Mouse (Mus musculus): ENCODE results near the gene Efcab9. TPM values are rescaled to one million over a fixed set of nuclear protein-coding genes. Genes with fewer than 3 reads are reported as not detected.

Efcab9 gene
- 0.70 and 0.87 TPM in 2 replicates for polyA plus RNA-seq (2015; fragmentation: Nextera tagmentation; extraction: Ambion mirVana)

- H3K4me3 ChIP-seq (replicated peaks; ENCODE audit: low read length), result peak within 1 kb of the TSS; percentile 77
- H3K4me1 ChIP-seq (ENCODE audit: control insufficient read depth, insufficient read depth, low read length), result peaks cover 10% of the 10 kb centered on the region
- no peaks in the 10 kb centered on the region for H3K36me3 ChIP-seq (ENCODE audit: control insufficient read depth, insufficient read depth, low read length)
- peak within 1 kb of the TSS; percentile 94 for H3K4me2 ChIP-seq (ENCODE audit: low read depth, low read length)
- no peak for ATAC-seq (ENCODE audit: insufficient read depth, low FRiP score)
- H3K9me3 ChIP-seq (replicated peaks; ENCODE audit: control insufficient read depth, low read length), result no peaks in the 10 kb centered on the region
- no peaks in the 10 kb centered on the region for H3K27me3 ChIP-seq (ENCODE audit: control insufficient read depth, insufficient read depth, low read length)
- whole genome bisulfite sequencing, result 4% methylated on average over 33 of the region's 33 CpGs
- H3K9ac ChIP-seq (ENCODE audit: low read length), result peak within 1 kb of the TSS; percentile 77
- peak within 1 kb of the TSS; percentile 49; the same call in 1 of the 2 replicates for H3K27ac ChIP-seq (ENCODE audit: low read length)
Observed at GRCm38 (mm10) chr11:32531871-32532764, at the start of gene Efcab9. Efcab9 (minus strand) TSS chr11:32532081.

DNA sequence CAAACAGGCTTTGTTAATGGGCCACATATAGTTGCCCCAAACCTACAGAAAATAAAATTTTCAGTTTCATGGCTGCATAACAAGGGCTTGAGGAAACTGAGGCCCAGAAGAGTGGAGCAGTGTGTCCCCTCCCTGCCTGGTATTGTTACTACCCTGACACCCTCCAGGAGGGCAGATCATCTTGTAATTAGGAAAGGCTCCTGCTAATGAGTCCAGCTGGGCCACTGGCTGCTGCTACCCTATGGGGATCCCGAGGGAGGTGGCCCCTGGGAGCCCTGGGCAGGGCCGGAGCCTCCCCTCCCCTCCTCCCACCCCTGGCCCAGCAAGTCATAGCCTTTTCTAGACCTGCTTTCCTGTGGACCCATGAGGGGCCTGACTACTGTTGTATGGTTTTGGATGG, 49.1 kb upstream of the Efcab9 start:
- no peak overlapping the region for H3K4me2 ChIP-seq (ENCODE audit: low read depth, low read length)
- no peaks in the 10 kb centered on the region for H3K4me1 ChIP-seq (ENCODE audit: control insufficient read depth, insufficient read depth, low read length)
- H3K27me3 ChIP-seq (ENCODE audit: control insufficient read depth, insufficient read depth, low read length), result no peaks in the 10 kb centered on the region
- H3K36me3 ChIP-seq (ENCODE audit: control insufficient read depth, insufficient read depth, low read length), result no peaks in the 10 kb centered on the region
- H3K4me3 ChIP-seq (replicated peaks; ENCODE audit: low read length), result no peak overlapping the region
- 73% methylated on average over 2 of the region's 2 CpGs for WGBS
- H3K27ac ChIP-seq (ENCODE audit: low read length), result no peak overlapping the region
- no peak overlapping the region for H3K9ac ChIP-seq (ENCODE audit: low read length)
- no peaks in the 10 kb centered on the region for H3K9me3 ChIP-seq (replicated peaks; ENCODE audit: control insufficient read depth, low read length)
- ATAC-seq (ENCODE audit: insufficient read depth, low FRiP score), result no peak

- Histone ChIP-seq H3K9ac (ENCODE audit: low read length) (no peak overlapping the region), H3K27ac (ENCODE audit: low read length) (no peak overlapping the region), H3K4me3 (replicated peaks; ENCODE audit: low read length) (no peak overlapping the region), H3K9me3 (replicated peaks; ENCODE audit: control insufficient read depth, low read length) (no peaks in the 10 kb centered on the region), H3K27me3 (ENCODE audit: control insufficient read depth, insufficient read depth, low read length) (no peaks in the 10 kb centered on the region), H3K4me1 (ENCODE audit: control insufficient read depth, insufficient read depth, low read length) (no peaks in the 10 kb centered on the region), H3K36me3 (ENCODE audit: control insufficient read depth, insufficient read depth, low read length) (no peaks in the 10 kb centered on the region), H3K4me2 (ENCODE audit: low read depth, low read length) (no peak overlapping the region)
- 79% methylated on average over 16 of the region's 16 CpGs for WGBS
- ATAC-seq (ENCODE audit: insufficient read depth, low FRiP score), result no peak
Observed at GRCm38 (mm10) chr11:32580305-32580947, 48.5 kb upstream of the Efcab9 start.

DNA sequence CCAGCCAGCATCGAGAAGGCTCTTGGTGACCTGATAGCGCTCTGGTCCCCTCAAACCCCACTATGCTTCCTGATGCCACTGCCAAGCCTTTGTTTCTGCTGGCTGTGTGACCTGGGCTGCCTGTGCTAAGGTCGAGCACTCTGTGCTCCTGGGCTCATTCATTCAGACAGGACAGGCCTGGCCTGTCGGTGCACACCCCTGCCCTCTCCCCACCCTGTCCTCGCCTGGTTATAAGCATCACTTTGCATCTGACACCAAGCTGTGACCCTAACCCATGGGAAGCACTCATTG, 44.8 kb upstream of the Efcab9 start:
- H3K27ac ChIP-seq (ENCODE audit: low read length), result no peak overlapping the region

GRCm38 (mm10) chr11:32575964-32576759, 44.3 kb upstream of the Efcab9 start:
- Histone ChIP-seq H3K9me3 (replicated peaks; ENCODE audit: control insufficient read depth, low read length) (no peaks in the 10 kb centered on the region), H3K27ac (ENCODE audit: low read length) (no peak overlapping the region), H3K4me3 (replicated peaks; ENCODE audit: low read length) (no peak overlapping the region), H3K9ac (ENCODE audit: low read length) (no peak overlapping the region), H3K27me3 (ENCODE audit: control insufficient read depth, insufficient read depth, low read length) (no peaks in the 10 kb centered on the region), H3K36me3 (ENCODE audit: control insufficient read depth, insufficient read depth, low read length) (no peaks in the 10 kb centered on the region), H3K4me1 (ENCODE audit: control insufficient read depth, insufficient read depth, low read length) (no peaks in the 10 kb centered on the region), H3K4me2 (ENCODE audit: low read depth, low read length) (no peak overlapping the region)
- no peak for ATAC-seq (ENCODE audit: insufficient read depth, low FRiP score)
- 67% methylated on average over 6 of the region's 6 CpGs for WGBS

More for the DNA sequence above, 44.8 kb upstream of the Efcab9 start:
- Histone ChIP-seq H3K4me2 (ENCODE audit: low read depth, low read length) (no peak overlapping the region), H3K27me3 (ENCODE audit: control insufficient read depth, insufficient read depth, low read length) (no peaks in the 10 kb centered on the region), H3K9ac (ENCODE audit: low read length) (no peak overlapping the region), H3K36me3 (ENCODE audit: control insufficient read depth, insufficient read depth, low read length) (no peaks in the 10 kb centered on the region), H3K9me3 (replicated peaks; ENCODE audit: control insufficient read depth, low read length) (no peaks in the 10 kb centered on the region), H3K4me3 (replicated peaks; ENCODE audit: low read length) (no peak overlapping the region), H3K4me1 (ENCODE audit: control insufficient read depth, insufficient read depth, low read length) (no peaks in the 10 kb centered on the region)
- WGBS, result 41% methylated on average over 5 of the region's 5 CpGs
- ATAC-seq (ENCODE audit: insufficient read depth, low FRiP score), result no peak

- Histone ChIP-seq H3K4me1 (ENCODE audit: control insufficient read depth, insufficient read depth, low read length) (no peaks in the 10 kb centered on the region), H3K36me3 (ENCODE audit: control insufficient read depth, insufficient read depth, low read length) (no peaks in the 10 kb centered on the region), H3K27me3 (ENCODE audit: control insufficient read depth, insufficient read depth, low read length) (no peaks in the 10 kb centered on the region), H3K27ac (ENCODE audit: low read length) (no peak overlapping the region), H3K9ac (ENCODE audit: low read length) (no peak overlapping the region), H3K4me2 (ENCODE audit: low read depth, low read length) (no peak overlapping the region), H3K4me3 (replicated peaks; ENCODE audit: low read length) (no peak overlapping the region), H3K9me3 (replicated peaks; ENCODE audit: control insufficient read depth, low read length) (no peaks in the 10 kb centered on the region)
- 86% methylated on average over 2 of the region's 2 CpGs for WGBS
- no peak for ATAC-seq (ENCODE audit: insufficient read depth, low FRiP score)
Observed at GRCm38 (mm10) chr11:32573669-32574068, 41.8 kb upstream of the Efcab9 start.

DNA sequence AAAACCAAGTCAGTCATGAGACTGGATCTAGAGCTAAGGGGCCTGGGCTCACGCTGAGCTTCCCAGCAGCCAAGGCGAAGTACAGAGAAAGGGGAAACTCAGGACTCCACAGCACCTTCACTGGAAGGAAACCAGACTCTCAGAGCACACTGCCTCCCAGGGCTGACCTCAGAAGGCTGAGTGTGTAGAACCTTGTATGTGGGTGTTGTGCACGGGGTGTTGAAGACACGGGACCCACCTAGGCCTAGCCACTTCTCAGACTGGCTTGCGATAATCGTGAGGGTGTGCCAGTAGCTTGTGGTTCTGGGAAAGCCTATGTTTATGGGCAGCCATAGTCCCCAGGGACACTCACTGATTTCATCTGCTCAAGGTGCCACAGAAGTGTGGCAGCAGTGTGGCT, 39.2 kb upstream of the Efcab9 start:
- H3K27me3 ChIP-seq (ENCODE audit: control insufficient read depth, insufficient read depth, low read length), result no peaks in the 10 kb centered on the region
- no peak overlapping the region for H3K4me2 ChIP-seq (ENCODE audit: low read depth, low read length)
- WGBS, result 83% methylated on average over 6 of the region's 6 CpGs
- ATAC-seq (ENCODE audit: insufficient read depth, low FRiP score), result no peak
- H3K4me1 ChIP-seq (ENCODE audit: control insufficient read depth, insufficient read depth, low read length), result peaks cover 9% of the 10 kb centered on the region
- no peak overlapping the region for H3K27ac ChIP-seq (ENCODE audit: low read length)
- no peaks in the 10 kb centered on the region for H3K9me3 ChIP-seq (replicated peaks; ENCODE audit: control insufficient read depth, low read length)
- no peaks in the 10 kb centered on the region for H3K36me3 ChIP-seq (ENCODE audit: control insufficient read depth, insufficient read depth, low read length)
- no peak overlapping the region for H3K4me3 ChIP-seq (replicated peaks; ENCODE audit: low read length)
- H3K9ac ChIP-seq (ENCODE audit: low read length), result no peak overlapping the region

DNA sequence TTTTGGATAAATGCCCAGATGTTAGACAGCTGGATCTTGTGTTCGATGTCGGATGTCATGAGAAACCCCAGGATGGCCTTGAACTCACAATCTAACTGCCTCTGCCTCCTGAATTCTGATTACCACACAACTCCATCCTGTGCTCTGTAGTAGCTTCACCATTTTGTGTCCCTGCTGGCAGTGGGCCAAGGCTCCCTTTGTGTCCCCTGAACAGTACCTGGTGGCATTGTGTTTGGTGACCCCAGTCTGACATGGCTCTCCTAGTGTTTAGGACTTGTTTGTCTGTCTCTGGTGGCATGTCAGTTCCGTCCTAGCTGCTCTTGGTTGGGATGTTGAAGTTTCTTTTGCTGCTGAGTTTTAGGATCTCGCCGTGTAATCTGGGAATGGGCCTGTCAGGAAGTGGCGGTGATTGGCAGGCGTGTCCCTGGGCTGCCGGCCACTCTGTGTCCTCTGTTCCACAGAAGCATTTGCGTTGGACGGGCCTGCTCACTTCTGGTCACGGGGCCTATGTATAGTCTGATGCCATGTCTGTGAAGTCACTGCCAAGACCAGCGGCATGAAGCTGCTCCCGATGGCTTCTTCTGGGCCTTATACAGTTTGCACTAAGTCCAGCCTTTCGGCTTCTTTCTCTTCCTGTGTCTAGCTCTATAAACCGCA, 36.9 kb upstream of the Efcab9 start:
- Histone ChIP-seq H3K9ac (ENCODE audit: low read length) (no peak overlapping the region), H3K9me3 (replicated peaks; ENCODE audit: control insufficient read depth, low read length) (no peaks in the 10 kb centered on the region), H3K27me3 (ENCODE audit: control insufficient read depth, insufficient read depth, low read length) (no peaks in the 10 kb centered on the region), H3K36me3 (ENCODE audit: control insufficient read depth, insufficient read depth, low read length) (no peaks in the 10 kb centered on the region), H3K4me2 (ENCODE audit: low read depth, low read length) (no peak overlapping the region), H3K4me1 (ENCODE audit: control insufficient read depth, insufficient read depth, low read length) (peaks cover 15% of the 10 kb centered on the region), H3K4me3 (replicated peaks; ENCODE audit: low read length) (no peak overlapping the region), H3K27ac (ENCODE audit: low read length) (no peak overlapping the region)
- ATAC-seq (ENCODE audit: insufficient read depth, low FRiP score), result no peak
- WGBS, result 82% methylated on average over 15 of the region's 15 CpGs

All from stomach, embryonic 16.5 days (tissue).